ENCODE assay signal across 33 mouse cellular contexts in genomic region chr16:95951471-95951870, GRCm38 (mm10).
"Had no signal": no experiment of that assay in that cellular context is flagged by ENCODE, and none has a peak within 500 bp of the region (broad histone marks: within the 10 kb centered on the region; RNA-seq: fewer than 3 reads in every experiment).

No protein-coding gene starts in this region.

- H3K9me3 ChIP-seq: heart, embryonic 13.5 days; heart, embryonic 15.5 days; hindbrain, embryonic 12.5 days; hindbrain, embryonic 15.5 days; intestine, embryonic 15.5 days; kidney, embryonic 15.5 days had no signal

- H3K36me3 ChIP-seq: heart, embryonic 12.5 days; heart, embryonic 13.5 days; heart, embryonic 15.5 days; hindbrain, embryonic 10.5 days; hindbrain, embryonic 12.5 days; hindbrain, embryonic 15.5 days; intestine, embryonic 15.5 days; kidney, embryonic 15.5 days had no signal

- H3K27me3 ChIP-seq: heart, embryonic 12.5 days; heart, embryonic 15.5 days; hindbrain, embryonic 12.5 days; hindbrain, embryonic 15.5 days; intestine, embryonic 15.5 days; kidney, embryonic 15.5 days had no signal

- DNase-seq: heart, postnatal 10 days; heart, postnatal 14 days; heart, postnatal 4 days; kidney, adult 11 months; kidney, adult 18-20 months; kidney, adult 2 months; kidney, adult 8-10 months; kidney, adult 9 months; kidney, postnatal 10 days; kidney, postnatal 14 days; kidney, postnatal 25 days; kidney, postnatal 36 days; kidney, postnatal 4 days; layer of hippocampus, adult 9-11 months; layer of hippocampus, postnatal 36 days had no signal

- ATAC-seq: hindbrain, embryonic 16.5 days; hindbrain, postnatal 0 days; inflammation-experienced regulatory T-cells, adult 6 months; intestine, embryonic 15.5 days; intestine, embryonic 16.5 days; intestine, postnatal 0 days had no signal

- H3K4me1 ChIP-seq: heart, embryonic 12.5 days; heart, embryonic 13.5 days; heart, embryonic 15.5 days; hindbrain, embryonic 10.5 days; hindbrain, embryonic 12.5 days; hindbrain, embryonic 15.5 days; intestine, embryonic 15.5 days; kidney, embryonic 15.5 days had no signal

- H3K9ac ChIP-seq: heart, embryonic 12.5 days; heart, embryonic 13.5 days; heart, embryonic 15.5 days; hindbrain, embryonic 12.5 days; hindbrain, embryonic 14.5 days; hindbrain, embryonic 15.5 days; intestine, embryonic 15.5 days; kidney, embryonic 15.5 days had no signal

- H3K4me3 ChIP-seq: heart, embryonic 12.5 days; heart, embryonic 13.5 days; heart, embryonic 15.5 days; hindbrain, embryonic 10.5 days; hindbrain, embryonic 12.5 days; hindbrain, embryonic 15.5 days; intestine, embryonic 15.5 days; kidney, embryonic 15.5 days; layer of hippocampus, adult 2 months; left cerebral cortex, adult 2 months had no signal

- H3K27ac ChIP-seq: heart, embryonic 13.5 days; heart, embryonic 15.5 days; hindbrain, embryonic 10.5 days; hindbrain, embryonic 12.5 days; hindbrain, embryonic 14.5 days; hindbrain, embryonic 15.5 days; hindbrain, postnatal 0 days; intestine, embryonic 15.5 days; kidney, embryonic 15.5 days; kidney, postnatal 0 days; layer of hippocampus, adult 2 months; left cerebral cortex, adult 2 months had no signal

- H3K4me2 ChIP-seq: heart, embryonic 11.5 days; heart, embryonic 12.5 days; heart, embryonic 13.5 days; heart, embryonic 15.5 days; hindbrain, embryonic 12.5 days; hindbrain, embryonic 14.5 days; hindbrain, embryonic 15.5 days; intestine, embryonic 15.5 days; kidney, embryonic 15.5 days had no signal
